Mouse (Mus musculus) forebrain, postnatal 0 days (tissue): ENCODE results near the gene 9630041A04Rik. TPM values are rescaled to one million over a fixed set of nuclear protein-coding genes. Genes with fewer than 3 reads are reported as not detected.
A peak's percentile ranks its signal among the peaks of the same experiment; 100 is the strongest.

Experiments used
- ATAC-seq: fragments of 200-750 bp; cut with Nextera tagmentation; 2 replicates; pipeline ENCODE4 v1.8.0; 2017; ENCODE audit warnings: mild to moderate bottlenecking, moderate library complexity
- DNase-seq: peaks from one replicate; pipeline ENCODE4 v3.0.0-alpha.2; 2015
- H3K27ac ChIP-seq: fragments of 300-500 bp; sonication (generic); 2 replicates; pipeline ENCODE4 v1.5.1; 2014; ENCODE audit warnings: low read depth, mild to moderate bottlenecking, antibody characterized with exemption, low read length, moderate library complexity, mixed read lengths
- H3K27me3 ChIP-seq: fragments of 300-500 bp; sonication (generic); 2 replicates; pipeline ENCODE4 v1.6.1; 2014; ENCODE audit warnings: mild to moderate bottlenecking, low read length, mixed read lengths; ENCODE audit not compliant: insufficient read depth
- H3K36me3 ChIP-seq: fragments of 300-500 bp; sonication (generic); 2 replicates; pipeline ENCODE4 v1.6.1; 2014; ENCODE audit warnings: mild to moderate bottlenecking, moderate library complexity; ENCODE audit not compliant: insufficient read depth
- H3K4me1 ChIP-seq: fragments of 300-500 bp; sonication (generic); 2 replicates; pipeline ENCODE4 v1.6.1; 2014; ENCODE audit warnings: antibody characterized with exemption; ENCODE audit not compliant: insufficient read depth
- H3K4me2 ChIP-seq: fragments of 300-500 bp; sonication (generic); 2 replicates; pipeline ENCODE4 v1.6.1; 2014; ENCODE audit warnings: low read depth, mild to moderate bottlenecking, moderate library complexity
- H3K4me3 ChIP-seq: fragments of 300-500 bp; sonication (generic); 2 replicates; pipeline ENCODE4 v1.5.1; 2014; ENCODE audit warnings: low read depth, low read length, mixed read lengths
- H3K9ac ChIP-seq: fragments of 300-500 bp; sonication (generic); 2 replicates; pipeline ENCODE4 v1.6.1; 2014; ENCODE audit warnings: mild to moderate bottlenecking
- H3K9me3 ChIP-seq: fragments of 300-500 bp; sonication (generic); 2 replicates; pipeline ENCODE4 v1.6.1; 2016; ENCODE audit warnings: low read length
- CTCF ChIP-seq: sonication (generic); IDR thresholded peaks from 2 replicates; pipeline ENCODE4 v1.5.1; 2016; ENCODE audit warnings: antibody characterized with exemption, control low read depth, low read depth
- WGBS: fragments of 180-500 bp; shearing (Covaris S2); extraction: QIAGEN DNeasy Blood & Tissue Kit; methylation state at CpG from one replicate; pipeline ENCODE4 v1.1.7; 2014; 5-methylcytosine and 5-hydroxymethylcytosine counted together
- polyA plus RNA-seq: library from polyadenylated mRNA; unstranded; fragments of >200 nt; fragmentation: Nextera tagmentation; extraction: Ambion mirVana; gene quantifications from 2 replicates; pipeline ENCODE4 v1.2.1, GENCODE M21; 2015
- total RNA-seq: library from RNA; depleted of rRNA; stranded (reverse); fragments of >200 nt; gene quantifications from 2 replicates; pipeline ENCODE4 v1.2.3, GENCODE M21; 2014

The 9630041A04Rik gene
- total and polyA plus RNA-seq, 2 experiments from 2014 or later: not detected

DNA sequence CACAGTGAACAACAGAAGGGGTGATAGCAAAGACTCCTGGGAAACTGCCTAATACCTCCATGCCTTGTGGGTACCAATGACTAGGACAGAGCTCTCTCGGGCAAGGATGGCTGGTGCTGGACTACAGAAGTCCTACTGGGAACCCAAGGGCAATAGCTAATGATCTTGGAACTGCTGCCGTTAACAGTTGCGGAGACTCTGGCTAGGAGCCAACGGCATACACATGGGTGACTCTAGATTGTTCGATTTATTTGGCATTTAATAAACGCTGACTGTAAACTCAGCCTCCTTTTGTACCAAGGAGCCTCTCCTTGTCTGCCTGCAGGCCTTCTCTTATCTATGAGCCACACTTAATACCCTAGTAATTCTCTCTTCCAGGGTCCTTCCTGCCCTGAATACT lies 128.4 kb downstream of the 9630041A04Rik start:
- Histone ChIP-seq H3K36me3 (no peaks in the 10 kb centered on the region), H3K27me3 (no peaks in the 10 kb centered on the region), H3K4me1 (no peaks in the 10 kb centered on the region), H3K9ac (no peak overlapping the region), H3K9me3 (no peaks in the 10 kb centered on the region), H3K27ac (0 out of 2 replicates have a peak overlapping the region, but pooled peaks have one; percentile 9), H3K4me3 (no peak overlapping the region), H3K4me2 (no peak overlapping the region)
- no peak for DNase-seq
- no peak for TF ChIP-seq CTCF
- WGBS: 53% methylated on average over 6 of the region's 6 CpGs
- no peak for ATAC-seq

DNA sequence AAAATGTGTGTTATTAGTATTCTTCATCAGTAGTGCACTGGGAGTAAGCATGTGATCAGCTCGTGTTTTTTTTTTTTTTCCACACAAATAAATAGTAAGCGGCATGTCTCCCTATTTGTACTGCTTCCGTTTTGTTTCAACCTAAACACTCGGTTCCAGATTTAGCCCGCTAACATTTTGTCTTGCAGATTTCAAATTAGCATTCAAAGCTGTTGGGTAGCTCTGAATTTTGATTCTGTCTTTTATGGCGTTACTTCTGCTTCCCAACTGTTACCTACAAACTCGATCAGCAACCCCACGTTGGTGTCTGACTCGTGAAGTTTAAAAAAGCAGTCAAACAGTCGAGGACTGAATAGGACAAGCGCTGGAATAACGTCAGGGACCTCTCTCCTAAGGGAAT lies 129.2 kb downstream of the 9630041A04Rik start:
- Histone ChIP-seq H3K4me3 (no peak overlapping the region), H3K4me1 (no peaks in the 10 kb centered on the region), H3K36me3 (no peaks in the 10 kb centered on the region; the same call in 1 of the 2 replicates), H3K27me3 (no peaks in the 10 kb centered on the region), H3K4me2 (no peak overlapping the region), H3K27ac (no peak overlapping the region), H3K9ac (no peak overlapping the region), H3K9me3 (no peaks in the 10 kb centered on the region)
- DNase-seq (peak; percentile 63), ATAC-seq (peak; percentile 36)
- WGBS: 46% methylated on average over 12 of the region's 12 CpGs
- no peak for TF ChIP-seq CTCF
